Mouse (Mus musculus) urinary bladder, postnatal 14 days (tissue): ENCODE measurements around the gene Slx4.
"Not testable (repeated sequence)": the region's sequence is repeated elsewhere in the genome, so short reads cannot be mapped to it uniquely, and the experiment has no call there.

Experiments
- DNase-seq: peaks from one replicate; pipeline ENCODE4 v3.0.0; 2021; ENCODE audit warnings: low spot score

The Slx4 gene

DNA sequence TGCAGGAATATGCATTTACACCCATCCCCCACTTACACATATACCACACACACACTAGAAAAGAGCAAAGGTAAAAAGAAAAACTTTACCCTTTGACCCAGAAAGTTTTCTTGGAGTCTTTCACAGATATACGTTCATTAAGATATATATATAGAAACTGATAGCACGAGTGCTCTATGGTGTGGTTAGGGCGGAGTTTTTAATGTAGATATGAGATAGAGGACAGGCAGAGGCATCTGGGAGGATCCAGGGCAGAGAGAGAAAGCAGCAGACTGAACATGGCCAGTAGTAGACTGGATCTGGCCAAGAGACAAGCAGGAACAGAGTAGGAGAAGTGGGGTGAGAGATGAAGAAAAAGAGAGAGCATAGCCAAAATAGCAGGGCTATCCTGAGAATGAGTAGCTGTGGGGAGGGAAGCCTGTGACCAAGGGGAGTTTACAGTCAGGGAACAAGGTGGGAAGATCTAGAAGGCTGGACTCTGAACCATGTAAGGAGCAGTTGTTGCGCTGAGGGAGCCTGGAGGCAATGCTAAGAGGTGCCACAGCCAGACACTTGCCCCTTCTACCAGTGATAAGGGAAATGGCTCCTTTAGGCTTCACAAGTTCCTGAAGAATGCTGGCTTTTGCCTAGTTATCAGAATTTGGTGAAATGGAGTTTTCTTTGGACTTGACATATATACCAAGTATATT, 9.5 kb upstream of the Slx4 start:
- no peak for DNase-seq

DNA sequence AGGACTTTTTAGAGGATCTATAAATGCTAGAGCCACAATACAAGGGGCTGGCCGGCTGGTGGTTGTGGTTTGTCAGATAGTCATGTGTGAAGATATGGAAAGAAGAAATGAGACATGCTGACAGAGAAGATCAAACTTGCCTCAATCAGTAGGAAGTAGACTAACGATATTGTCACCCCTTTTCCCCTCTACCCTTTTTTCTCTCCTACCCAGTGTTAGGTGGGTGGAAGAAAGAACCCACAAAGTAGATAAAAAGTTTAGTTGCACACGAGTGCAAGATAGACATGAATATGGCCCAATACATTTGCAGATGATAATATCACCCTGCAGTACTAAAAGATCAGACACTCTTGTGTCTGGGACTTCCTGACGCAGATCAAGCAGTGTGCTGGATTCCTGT, 15.2 kb downstream of the Slx4 start:
- no peak for DNase-seq

DNA sequence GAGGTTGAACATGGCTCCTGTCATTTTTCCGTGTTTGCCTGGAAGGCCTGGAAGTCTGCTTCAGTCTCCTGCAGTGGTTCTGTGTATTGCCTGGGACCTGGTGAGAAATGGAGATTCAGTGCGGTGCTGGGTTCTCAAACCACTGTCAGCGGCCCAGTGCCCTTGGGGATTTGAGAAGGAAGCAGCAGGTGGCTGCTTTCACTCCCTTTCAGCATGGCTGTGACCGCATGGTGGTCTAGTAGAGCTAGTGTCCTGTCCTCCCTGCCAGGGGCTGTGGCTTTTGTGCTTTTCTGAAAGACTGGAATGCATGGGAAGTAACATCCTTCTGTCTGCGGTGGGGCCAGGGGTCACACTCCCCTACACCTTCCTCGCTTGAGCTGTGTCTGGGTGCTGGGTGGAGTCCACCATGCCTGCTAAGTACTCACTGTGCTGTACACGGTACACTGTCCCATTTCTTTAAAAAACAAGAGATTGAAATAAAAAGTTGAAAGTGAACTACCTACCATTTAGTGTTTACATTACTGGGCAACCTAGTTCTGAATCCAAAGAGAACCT, 20.3 kb downstream of the Slx4 start:
- DNase-seq: no peak

GRCm38 (mm10) chr16:3982173-3982572, 21.4 kb downstream of the Slx4 start:
- DNase-seq: no peak

GRCm38 (mm10) chr16:3976712-3977111, 26.9 kb downstream of the Slx4 start:
- DNase-seq: no peak

DNA sequence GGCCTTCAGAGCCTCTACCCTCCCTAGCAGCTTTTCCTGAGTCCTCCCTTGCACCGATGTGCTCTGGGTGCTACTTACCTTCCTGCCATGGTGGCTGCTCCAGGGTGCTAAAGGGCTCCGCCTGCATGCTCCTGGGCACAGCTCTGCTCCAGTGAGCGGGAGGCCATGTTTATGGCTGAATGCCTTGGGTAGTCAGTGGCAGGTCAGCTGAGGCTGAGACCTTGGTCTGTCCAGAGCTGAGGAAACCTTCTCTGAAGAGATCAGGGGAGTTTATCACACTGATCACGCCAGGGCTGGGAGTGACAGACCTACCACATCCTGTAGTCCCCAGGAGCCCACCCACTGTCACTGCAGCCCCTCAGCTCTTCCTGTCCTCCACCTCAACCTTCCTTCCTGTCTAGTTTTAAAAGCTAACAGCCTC, 27.3 kb downstream of the Slx4 start, which contains the start of gene Nlrc3:
Gene Nlrc3, minus strand, starts transcription at position 382 of the 421 bp plus-strand sequence.
- no peak for DNase-seq

GRCm38 (mm10) chr16:3975658-3976057, 27.9 kb downstream of the Slx4 start:
- no peak for DNase-seq

- not testable (repeated sequence) for DNase-seq
These were observed 29.1 kb downstream of the Slx4 start for GRCm38 (mm10) chr16:3974456-3974855.

GRCm38 (mm10) chr16:3965534-3965933, 38.0 kb downstream of the Slx4 start:
- DNase-seq: no peak

- no peak for DNase-seq
These were observed 38.6 kb downstream of the Slx4 start for GRCm38 (mm10) chr16:3964990-3965389.

GRCm38 (mm10) chr16:3959261-3959660, 44.3 kb downstream of the Slx4 start:
- no peak for DNase-seq

DNA sequence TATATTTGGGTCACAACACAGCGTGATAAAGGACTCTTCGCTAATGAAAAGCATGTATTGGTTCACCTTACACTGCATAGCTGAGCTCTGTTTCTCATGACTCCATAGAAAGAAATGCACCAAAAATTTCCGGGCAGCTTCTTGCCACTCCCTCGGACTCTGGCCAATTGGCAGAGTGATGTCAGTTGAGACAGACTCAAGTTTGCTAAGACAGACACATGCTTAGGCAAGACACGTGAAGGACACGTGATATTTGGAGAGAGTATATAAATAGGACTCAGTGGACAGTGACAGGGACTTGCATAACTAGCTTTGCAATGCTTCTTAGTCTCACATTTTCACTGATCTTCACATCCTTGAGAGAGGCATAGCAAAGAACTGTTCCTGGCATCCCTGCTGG, 47.2 kb downstream of the Slx4 start:
- DNase-seq: peak; percentile 23

DNA sequence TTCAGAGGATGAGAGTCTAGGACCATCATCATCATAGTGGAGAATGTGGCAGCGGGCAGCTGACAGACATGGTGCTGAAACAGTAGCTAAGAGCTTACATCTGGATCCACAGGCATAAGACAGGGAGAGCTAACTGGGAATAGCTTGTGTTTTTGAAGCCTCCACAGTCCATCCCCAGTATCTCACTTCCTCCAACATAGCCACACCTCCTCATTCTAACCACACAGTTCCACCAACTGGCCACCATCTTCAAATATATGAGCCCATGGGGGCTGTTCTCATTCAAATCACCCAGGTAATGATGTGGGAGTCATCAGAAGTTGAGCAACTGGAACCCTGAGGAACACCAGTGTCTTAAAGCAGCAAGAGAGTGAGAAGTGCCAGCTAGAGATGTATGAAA, 52.4 kb downstream of the Slx4 start:
- no peak for DNase-seq

GRCm38 (mm10) chr16:3934701-3935100, 68.9 kb downstream of the Slx4 start:
- DNase-seq: no peak

DNA sequence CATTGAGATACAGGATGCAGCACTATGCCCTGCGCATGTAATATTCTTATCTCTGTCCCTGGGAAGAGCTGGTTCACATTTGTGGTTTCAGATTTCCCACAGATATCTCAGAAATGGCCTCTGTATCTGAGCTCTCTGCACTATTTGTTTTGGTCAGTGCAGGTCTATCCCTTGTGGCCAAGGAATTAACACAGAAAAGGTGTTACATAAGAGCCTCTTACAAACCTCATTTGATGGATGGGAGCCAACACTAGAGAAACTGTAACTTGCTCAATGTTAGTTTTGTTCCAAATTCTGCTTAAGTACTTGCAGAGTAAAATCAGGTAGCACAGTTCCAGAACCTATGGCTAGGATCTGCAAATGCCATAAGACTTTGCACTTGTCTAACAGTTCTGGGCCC, 69.5 kb downstream of the Slx4 start:
- DNase-seq: no peak

DNA sequence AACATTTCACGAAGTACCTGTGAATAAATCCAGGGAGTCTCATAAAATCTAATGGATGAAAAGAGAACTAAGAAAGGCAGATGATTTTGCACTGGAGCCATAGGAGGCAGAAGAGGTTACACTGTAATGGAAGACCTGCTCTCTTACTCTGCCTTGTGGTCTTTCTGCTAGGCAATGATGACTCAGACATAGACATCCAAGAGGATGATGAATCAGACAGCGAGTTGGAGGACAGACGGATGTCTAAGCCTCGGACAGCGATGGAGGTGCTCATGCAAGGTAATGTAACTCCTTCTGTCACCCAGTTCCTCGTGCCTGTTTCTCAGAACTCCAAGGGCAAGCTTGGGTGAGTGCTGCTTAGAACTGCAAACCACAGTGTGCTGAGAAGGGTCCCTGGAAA, 70.0 kb downstream of the Slx4 start:
- DNase-seq: no peak

DNA sequence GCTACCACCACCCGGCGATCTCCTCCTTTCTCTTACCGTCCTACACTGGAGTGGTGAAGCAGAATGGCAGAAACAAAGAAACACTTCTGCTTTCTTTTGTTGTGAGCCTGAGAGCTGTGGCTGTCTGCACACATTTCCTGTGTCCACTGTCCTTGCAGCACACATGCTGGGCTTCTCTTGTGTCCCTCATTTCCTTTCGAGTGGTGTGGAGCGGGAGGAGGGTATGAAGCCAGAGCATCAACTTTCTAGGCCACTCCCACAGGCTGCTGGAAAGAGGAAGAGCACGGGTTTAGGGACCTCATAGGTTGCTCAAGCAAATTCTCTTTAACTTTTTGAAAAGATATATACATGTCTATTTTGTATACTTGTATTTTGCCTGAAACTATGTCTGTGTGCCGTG, 74.4 kb downstream of the Slx4 start:
- DNase-seq: no peak
